Mouse (Mus musculus): Measurements from ENCODE around the gene Cfap61. TPM values are rescaled to one million over a fixed set of nuclear protein-coding genes. Genes with fewer than 3 reads are reported as not detected.

Cfap61 gene
- polyA plus RNA-seq, 1 experiment from 2014 or later, result 2.2 TPM

DNA sequence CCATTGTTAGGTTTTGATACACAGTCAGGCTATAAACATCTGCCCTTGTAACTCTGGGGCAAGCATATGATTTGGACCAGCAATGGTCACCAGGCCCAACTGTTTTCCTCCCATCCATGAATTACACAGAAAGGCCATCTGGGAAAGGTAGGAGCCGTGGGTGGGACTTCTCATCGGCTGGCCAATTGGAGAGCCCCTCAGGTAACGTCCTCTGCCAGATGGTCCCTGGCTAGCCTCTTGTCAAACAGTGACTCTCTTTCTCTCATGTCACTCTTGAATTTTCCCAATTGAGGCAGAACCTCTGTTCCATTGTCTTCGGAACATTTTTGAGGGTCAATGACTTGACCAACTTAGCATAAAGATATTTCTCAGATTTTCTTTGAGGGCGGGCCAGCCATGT lies 213.2 kb downstream of the Cfap61 start:
- no peaks in the 10 kb centered on the region for H3K27me3 ChIP-seq
- no peaks in the 10 kb centered on the region for H3K36me3 ChIP-seq
- 0 out of 2 replicates have a peak, but pooled peaks cover 3% of the 10 kb centered on the region for H3K9me3 ChIP-seq
- no peak overlapping the region for H3K27ac ChIP-seq (replicated peaks)
- no peak overlapping the region for H3K9ac ChIP-seq
- H3K4me3 ChIP-seq, result no peak overlapping the region
- 93% methylated on average over 5 of the region's 5 CpGs for WGBS
- H3K4me1 ChIP-seq (replicated peaks), result no peaks in the 10 kb centered on the region
- no peak overlapping the region for H3K4me2 ChIP-seq
- ATAC-seq (ENCODE audit: low read depth), result no peak

DNA sequence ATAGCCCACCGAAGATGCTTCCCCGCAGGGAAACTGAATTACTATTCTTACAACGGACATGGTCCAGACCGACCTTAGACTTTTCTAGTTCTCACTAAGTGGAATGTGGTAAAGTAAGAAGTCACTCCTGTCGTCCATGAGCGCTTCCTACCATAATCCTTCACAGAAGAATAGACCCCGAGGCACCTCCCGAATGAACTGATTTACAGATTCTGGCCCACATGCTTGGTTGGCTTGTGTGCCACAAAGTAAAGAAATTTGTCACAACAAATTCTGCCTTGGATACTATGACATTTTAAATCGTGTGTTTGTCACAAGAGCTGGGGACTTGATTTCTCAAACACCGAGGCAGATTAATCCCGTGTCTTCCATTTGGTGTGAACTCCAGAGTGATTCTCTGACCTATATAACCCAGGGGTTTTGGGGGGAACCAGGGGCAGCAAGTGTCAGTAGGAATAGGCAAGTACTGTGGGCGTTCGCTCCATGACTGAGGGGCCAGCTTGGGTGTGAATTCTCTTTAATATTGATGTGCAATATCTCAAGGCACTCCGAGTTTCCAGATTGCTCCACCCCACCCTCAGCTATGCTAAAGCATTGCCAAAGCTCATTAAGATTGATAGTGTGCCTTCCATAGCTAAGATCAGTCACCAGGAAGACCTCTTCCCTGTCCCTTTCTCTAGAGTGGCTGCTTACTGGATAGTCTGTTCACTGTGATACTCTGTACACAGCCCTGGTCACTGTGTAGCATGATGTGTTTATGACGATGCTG lies 214.8 kb downstream of the Cfap61 start:
- no peaks in the 10 kb centered on the region for H3K9me3 ChIP-seq
- no peak overlapping the region for H3K4me3 ChIP-seq
- H3K27ac ChIP-seq (replicated peaks), result no peak overlapping the region
- H3K9ac ChIP-seq, result no peak overlapping the region
- no peaks in the 10 kb centered on the region for H3K36me3 ChIP-seq
- no peaks in the 10 kb centered on the region for H3K4me1 ChIP-seq (replicated peaks)
- no peak overlapping the region for H3K4me2 ChIP-seq
- 89% methylated on average over 15 of the region's 15 CpGs for WGBS
- H3K27me3 ChIP-seq, result no peaks in the 10 kb centered on the region
- no peak for ATAC-seq (ENCODE audit: low read depth)

- Histone ChIP-seq H3K4me2 (no peak overlapping the region), H3K9me3 (no peaks in the 10 kb centered on the region), H3K27ac (replicated peaks) (peak overlapping the region; percentile 54), H3K27me3 (no peaks in the 10 kb centered on the region), H3K36me3 (no peaks in the 10 kb centered on the region), H3K9ac (no peak overlapping the region), H3K4me3 (no peak overlapping the region), H3K4me1 (replicated peaks) (peaks cover 20% of the 10 kb centered on the region)
- WGBS, result 35% methylated on average over 14 of the region's 14 CpGs
- ATAC-seq (ENCODE audit: low read depth), result peak; percentile 65
Measured at GRCm38 (mm10) chr2:146168017-146168803, 233.6 kb downstream of the Cfap61 start.

DNA sequence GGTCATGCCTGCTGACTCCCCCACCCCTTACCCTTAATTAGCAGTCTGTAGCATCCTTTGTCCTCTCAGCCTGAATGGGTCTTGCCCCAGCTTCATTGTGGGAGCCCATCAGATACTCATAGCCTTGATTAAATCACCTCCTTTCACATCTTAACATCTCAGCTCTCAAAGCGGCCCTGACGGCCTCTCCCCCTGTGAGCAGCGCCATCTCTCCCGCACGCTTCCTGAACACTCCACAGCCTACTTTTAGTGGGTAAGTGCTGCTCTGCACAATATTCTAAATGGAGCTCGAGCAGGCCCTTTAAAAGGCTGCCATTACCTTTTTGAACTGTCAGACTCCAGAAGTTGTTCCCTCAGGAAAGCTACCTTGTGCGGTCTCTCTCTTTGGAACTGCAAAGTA lies 234.9 kb downstream of the Cfap61 start:
- no peaks in the 10 kb centered on the region for H3K27me3 ChIP-seq
- H3K4me1 ChIP-seq (replicated peaks), result peaks cover 20% of the 10 kb centered on the region
- H3K27ac ChIP-seq (replicated peaks), result no peak overlapping the region
- no peak overlapping the region for H3K4me3 ChIP-seq
- 34% methylated on average over 7 of the region's 7 CpGs for WGBS
- no peak overlapping the region for H3K4me2 ChIP-seq
- H3K9me3 ChIP-seq, result no peaks in the 10 kb centered on the region
- H3K36me3 ChIP-seq, result no peaks in the 10 kb centered on the region
- H3K9ac ChIP-seq, result no peak overlapping the region
- ATAC-seq (ENCODE audit: low read depth), result no peak

DNA sequence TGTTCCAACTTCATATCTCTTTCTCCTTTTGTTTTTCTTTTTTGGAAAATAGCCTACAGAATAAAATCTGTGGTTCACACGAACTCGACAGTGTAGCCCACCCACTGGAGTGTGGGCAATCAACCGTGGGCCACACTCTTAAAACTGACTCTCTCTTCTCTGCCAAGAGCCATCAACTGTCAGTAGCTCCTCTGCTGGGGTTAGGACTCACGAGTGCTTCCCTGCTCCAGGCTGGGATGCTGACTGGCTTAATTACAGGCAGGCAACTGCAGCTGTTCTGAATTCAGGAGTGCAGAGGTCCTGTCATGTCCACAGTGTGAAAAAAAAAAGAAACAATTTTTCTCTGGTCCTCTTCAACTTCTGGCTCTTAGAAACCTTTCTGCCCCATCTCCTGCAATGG lies 237.5 kb downstream of the Cfap61 start:
- Histone ChIP-seq H3K4me2 (no peak overlapping the region), H3K27me3 (no peaks in the 10 kb centered on the region), H3K9ac (no peak overlapping the region), H3K36me3 (no peaks in the 10 kb centered on the region), H3K9me3 (no peaks in the 10 kb centered on the region), H3K4me1 (replicated peaks) (peaks cover 20% of the 10 kb centered on the region), H3K27ac (replicated peaks) (no peak overlapping the region), H3K4me3 (no peak overlapping the region)
- 46% methylated on average over 4 of the region's 4 CpGs for WGBS
- ATAC-seq (ENCODE audit: low read depth), result no peak

- peaks cover 5% of the 10 kb centered on the region; the same call in 1 of the 2 replicates for H3K4me1 ChIP-seq (replicated peaks)
- H3K36me3 ChIP-seq, result no peaks in the 10 kb centered on the region
- H3K27ac ChIP-seq (replicated peaks), result no peak overlapping the region
- no peaks in the 10 kb centered on the region for H3K9me3 ChIP-seq
- 86% methylated on average over 7 of the region's 7 CpGs for WGBS
- H3K4me2 ChIP-seq, result no peak overlapping the region
- H3K9ac ChIP-seq, result no peak overlapping the region
- ATAC-seq (ENCODE audit: low read depth), result no peak
- no peaks in the 10 kb centered on the region for H3K27me3 ChIP-seq
- H3K4me3 ChIP-seq, result no peak overlapping the region
Measured at GRCm38 (mm10) chr2:146174173-146174572, 239.6 kb downstream of the Cfap61 start.

GRCm38 (mm10) chr2:146178718-146179117 lies 244.1 kb downstream of the Cfap61 start:
- ATAC-seq (ENCODE audit: low read depth), result no peak
- Histone ChIP-seq H3K9me3 (no peaks in the 10 kb centered on the region), H3K27me3 (no peaks in the 10 kb centered on the region), H3K4me1 (replicated peaks) (0 out of 2 replicates have a peak, but pooled peaks cover 3% of the 10 kb centered on the region), H3K27ac (replicated peaks) (no peak overlapping the region), H3K4me3 (no peak overlapping the region), H3K9ac (no peak overlapping the region), H3K4me2 (no peak overlapping the region), H3K36me3 (no peaks in the 10 kb centered on the region)
- WGBS, result 83% methylated on average over 1 of the region's 1 CpGs

GRCm38 (mm10) chr2:146183830-146184793 lies 249.5 kb downstream of the Cfap61 start:
- Histone ChIP-seq H3K36me3 (no peaks in the 10 kb centered on the region), H3K27me3 (no peaks in the 10 kb centered on the region), H3K9me3 (no peaks in the 10 kb centered on the region), H3K27ac (replicated peaks) (no peak overlapping the region), H3K4me2 (no peak overlapping the region), H3K4me3 (no peak overlapping the region), H3K9ac (peak overlapping the region; percentile 14; the same call in 1 of the 2 replicates), H3K4me1 (replicated peaks) (peaks cover 20% of the 10 kb centered on the region; the same call in 1 of the 2 replicates)
- no peak for ATAC-seq (ENCODE audit: low read depth)
- whole genome bisulfite sequencing, result 70% methylated on average over 24 of the region's 24 CpGs

GRCm38 (mm10) chr2:146196126-146196525 lies 261.5 kb downstream of the Cfap61 start:
- 92% methylated on average over 11 of the region's 11 CpGs for WGBS
- Histone ChIP-seq H3K4me2 (no peak overlapping the region), H3K27ac (replicated peaks) (no peak overlapping the region), H3K4me3 (no peak overlapping the region), H3K36me3 (no peaks in the 10 kb centered on the region), H3K9ac (no peak overlapping the region), H3K4me1 (replicated peaks) (no peaks in the 10 kb centered on the region), H3K27me3 (peaks cover 3% of the 10 kb centered on the region; the same call in 1 of the 2 replicates), H3K9me3 (no peaks in the 10 kb centered on the region)
- ATAC-seq (ENCODE audit: low read depth), result no peak

- Histone ChIP-seq H3K27me3 (peaks cover 3% of the 10 kb centered on the region; the same call in 1 of the 2 replicates), H3K4me3 (no peak overlapping the region), H3K9ac (no peak overlapping the region), H3K4me1 (replicated peaks) (no peaks in the 10 kb centered on the region), H3K36me3 (no peaks in the 10 kb centered on the region), H3K27ac (replicated peaks) (no peak overlapping the region), H3K9me3 (no peaks in the 10 kb centered on the region), H3K4me2 (no peak overlapping the region)
- ATAC-seq (ENCODE audit: low read depth), result no peak
- WGBS, result 80% methylated on average over 7 of the region's 7 CpGs
Measured at GRCm38 (mm10) chr2:146197947-146198346, 263.4 kb downstream of the Cfap61 start.

DNA sequence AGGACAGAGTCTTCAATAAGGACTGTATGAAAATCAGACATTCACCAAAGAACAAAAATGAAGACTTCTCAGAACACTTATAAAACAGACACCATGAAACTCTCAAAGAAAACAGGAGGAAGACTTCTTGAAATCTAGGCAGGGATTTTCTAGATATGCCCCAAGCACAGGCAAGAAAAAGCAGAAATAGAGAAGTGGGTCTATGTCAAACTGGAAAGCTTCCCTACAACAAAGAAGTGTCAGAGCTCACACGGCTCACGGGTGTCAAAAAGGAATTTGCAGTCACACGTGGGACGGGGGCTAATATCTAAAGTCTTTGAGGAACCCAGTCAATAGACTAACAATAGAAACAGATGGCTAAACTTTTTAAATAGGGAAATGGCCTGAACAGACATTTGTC lies 276.4 kb downstream of the Cfap61 start:
- no peak overlapping the region for H3K4me3 ChIP-seq
- 30% methylated on average over 4 of the region's 4 CpGs for WGBS

More for the DNA sequence above, 276.4 kb downstream of the Cfap61 start:
- peaks cover 12% of the 10 kb centered on the region for H3K4me1 ChIP-seq (replicated peaks)
- peaks cover 28% of the 10 kb centered on the region for H3K27me3 ChIP-seq
- H3K27ac ChIP-seq (replicated peaks), result no peak overlapping the region
- H3K9me3 ChIP-seq, result no peaks in the 10 kb centered on the region
- no peak for ATAC-seq (ENCODE audit: low read depth)
- no peak overlapping the region for H3K4me2 ChIP-seq
- no peak overlapping the region for H3K9ac ChIP-seq
- H3K36me3 ChIP-seq, result no peaks in the 10 kb centered on the region

Data from neural tube, embryonic 13.5 days (tissue).